Mouse (Mus musculus) v-Abl transformed pro-B cells (cell line): Measurements from ENCODE around the gene Dop1b.
"Not testable (repeated sequence)": the region's sequence is repeated elsewhere in the genome, so short reads cannot be mapped to it uniquely, and the experiment has no call there.

Experiments used
- in situ Hi-C, 2 experiments: fragments of 400-800 bp; cut with MboI; formaldehyde crosslinking; loops; one replicate each; pipeline ENCODE4 v1.15.1; 2025; ENCODE audit not compliant: unreplicated experiment in 2 of 2

The Dop1b gene

DNA sequence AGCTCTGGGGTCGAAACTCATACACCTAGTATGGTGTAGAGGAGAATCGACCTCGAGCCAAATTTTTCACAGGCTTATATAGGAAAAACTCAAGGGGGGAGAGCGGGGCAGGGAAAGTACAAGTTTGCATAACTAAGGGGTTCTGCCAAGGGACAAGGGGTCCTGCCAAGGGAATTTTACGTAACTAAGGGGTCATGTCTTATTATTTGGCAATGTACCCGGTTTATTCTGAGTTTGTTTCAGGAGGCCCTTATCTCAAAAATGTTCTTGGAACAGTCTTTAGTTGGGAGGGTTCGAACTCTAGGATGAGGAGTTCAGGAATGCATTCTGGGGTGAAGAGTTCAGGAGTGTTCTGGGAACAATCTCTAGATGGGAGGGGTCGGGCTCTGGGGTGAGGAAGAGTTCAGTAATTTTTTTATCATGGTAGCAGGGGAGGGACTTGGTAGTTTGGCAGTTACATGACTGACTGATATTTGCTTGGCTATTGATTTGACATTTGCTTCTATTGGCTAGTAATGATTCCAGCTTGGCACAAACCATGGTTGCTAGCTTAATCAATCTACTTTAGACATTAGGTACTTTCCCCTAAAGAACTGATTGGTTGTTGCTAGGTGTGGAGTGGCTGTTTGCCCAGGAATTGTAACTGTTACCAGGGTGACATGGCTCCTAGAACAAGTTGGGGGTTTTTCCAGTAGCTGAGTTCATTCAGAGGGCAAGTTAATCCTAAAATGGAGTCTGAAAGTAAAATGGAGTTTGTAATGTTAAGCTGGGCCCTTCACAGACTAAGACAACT is 110.9 kb downstream of the Dop1b start:
- in situ Hi-C loops = not testable (repeated sequence)

DNA sequence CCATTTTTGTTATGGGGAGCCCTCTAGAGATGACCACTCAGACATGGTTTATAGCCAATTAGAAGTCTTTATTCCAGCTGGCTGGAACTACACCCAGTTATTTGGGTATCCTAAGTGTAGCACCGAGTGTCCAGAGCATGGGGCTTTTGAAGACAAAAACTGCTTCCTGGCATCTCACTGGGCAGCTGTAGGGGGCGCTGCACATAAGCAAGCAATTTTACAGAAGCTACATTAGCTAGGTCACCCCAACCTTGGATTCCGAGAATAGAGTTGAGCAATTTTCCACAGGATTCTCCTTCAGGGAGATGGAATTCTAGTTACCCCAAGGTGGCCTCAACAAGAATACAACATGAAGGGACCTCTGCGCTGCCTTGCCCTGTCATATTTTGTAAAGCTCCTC is 113.1 kb downstream of the Dop1b start:
- in situ Hi-C loops = no loop called here

DNA sequence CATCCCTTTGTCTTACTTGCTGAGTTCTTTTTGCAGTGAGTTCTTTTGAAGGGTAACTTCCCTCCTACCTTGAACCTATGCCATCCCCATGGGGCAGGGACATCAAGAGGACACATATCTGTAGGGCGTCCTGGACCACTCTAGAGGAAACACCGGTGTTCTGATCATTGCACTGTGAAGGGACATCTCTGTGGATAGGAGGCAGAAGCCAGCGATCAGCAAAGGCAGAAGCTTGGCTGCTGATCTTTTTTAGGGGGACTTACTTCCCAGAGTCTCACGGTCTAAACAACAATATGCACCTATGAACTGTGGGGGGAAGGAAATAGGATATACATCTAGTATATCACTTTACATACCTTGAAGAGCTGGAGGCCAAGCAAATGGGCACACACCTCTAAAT is 113.8 kb downstream of the Dop1b start:
- in situ Hi-C loops = no loop called here

DNA sequence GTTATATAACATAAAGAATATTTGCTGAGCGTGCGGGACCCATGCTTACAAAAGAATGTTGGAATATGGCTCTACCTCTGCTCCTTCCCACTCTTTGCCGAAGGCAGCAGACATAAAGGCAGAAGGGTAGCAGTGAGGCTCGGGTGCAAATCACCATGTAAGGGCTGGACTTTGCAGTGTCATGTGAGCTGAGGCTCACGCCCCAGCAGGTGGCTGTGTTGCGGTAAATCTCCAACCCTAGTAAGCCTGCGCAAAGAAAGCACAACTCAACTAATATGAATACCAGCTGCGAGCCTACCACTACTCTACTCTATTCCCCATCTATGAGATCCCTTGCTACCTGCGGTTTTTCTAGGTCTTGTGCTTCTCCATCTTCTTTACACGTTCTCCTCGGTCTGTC is 114.3 kb downstream of the Dop1b start:
- in situ Hi-C loops = no loop called here

DNA sequence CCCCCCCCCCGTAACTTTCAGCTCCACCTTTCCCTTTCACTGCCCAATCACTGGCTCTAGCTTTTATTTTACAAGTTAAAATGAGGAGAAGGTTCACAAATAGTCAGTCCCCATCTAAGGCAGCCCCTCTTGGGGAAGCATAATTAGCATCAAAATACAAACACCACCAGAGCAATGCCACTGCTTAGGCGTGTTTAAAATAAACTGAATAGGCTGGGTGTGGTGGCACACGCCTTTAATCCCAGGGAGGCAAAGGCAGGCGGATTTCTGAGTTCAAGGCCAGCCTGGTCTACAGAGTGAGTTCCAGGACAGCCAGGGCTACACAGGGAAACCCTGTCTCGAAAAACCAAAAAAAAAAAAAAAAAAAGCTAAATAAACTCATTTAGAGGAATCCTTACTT is 114.8 kb downstream of the Dop1b start:
- in situ Hi-C loops = not testable (repeated sequence)

DNA sequence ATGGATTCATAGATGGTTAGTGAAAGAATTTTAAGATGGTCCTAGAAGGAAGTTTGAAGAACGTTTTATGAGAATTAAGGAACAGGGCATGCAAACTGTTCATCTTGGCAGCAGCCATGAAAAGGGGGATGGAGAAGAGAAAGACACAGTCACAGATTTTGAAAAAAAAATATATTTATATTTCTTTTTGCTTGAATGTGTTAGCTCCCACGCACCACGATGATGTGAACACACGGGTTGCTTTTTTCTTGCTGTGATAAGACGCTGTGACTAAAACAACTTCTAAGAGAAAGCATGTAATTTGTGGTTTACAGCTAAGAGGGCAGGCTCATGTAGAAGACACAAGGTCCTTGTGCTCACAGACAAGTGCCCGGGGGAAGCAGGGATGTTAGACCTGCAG is 115.2 kb downstream of the Dop1b start:
- in situ Hi-C loops = no loop called here

DNA sequence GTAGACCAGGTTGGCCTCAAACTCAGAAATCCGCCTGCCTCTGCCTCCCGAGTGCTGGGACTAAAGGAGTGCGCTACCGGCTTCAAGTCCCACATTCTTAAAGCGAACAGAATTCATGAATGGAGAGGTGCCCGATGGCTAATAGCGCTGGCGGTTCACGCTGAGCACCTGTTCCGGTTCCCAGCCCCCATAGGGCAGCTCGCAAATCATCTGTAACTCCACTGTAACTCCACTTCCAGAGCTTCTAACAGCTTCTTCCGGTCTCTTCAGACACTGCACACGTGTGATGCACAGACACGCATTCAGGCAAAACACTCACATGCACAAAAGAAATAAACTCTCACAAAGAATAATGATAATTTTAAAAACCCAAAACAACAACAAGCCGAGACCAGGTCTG is 117.8 kb downstream of the Dop1b start:
- in situ Hi-C loops = no loop called here

DNA sequence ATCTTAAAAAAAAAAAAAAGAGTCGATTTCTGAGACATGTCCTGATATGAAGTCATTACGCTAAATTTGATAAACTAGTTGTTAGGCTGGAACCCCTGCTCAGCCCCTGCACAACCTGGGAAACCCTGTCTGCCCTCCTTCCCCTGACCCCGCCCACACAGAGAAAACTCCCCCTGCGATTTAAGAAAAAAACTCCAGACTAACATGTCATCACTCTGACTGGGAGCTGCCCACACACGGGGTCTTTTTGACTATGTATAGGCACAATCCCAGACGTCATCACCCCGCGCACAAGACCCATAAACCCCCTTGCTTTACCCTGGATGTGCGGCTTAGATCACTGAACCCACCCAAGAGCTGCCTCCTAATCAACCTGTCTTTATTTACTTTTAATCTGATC is 118.4 kb downstream of the Dop1b start:
- in situ Hi-C loops = no loop called here

DNA sequence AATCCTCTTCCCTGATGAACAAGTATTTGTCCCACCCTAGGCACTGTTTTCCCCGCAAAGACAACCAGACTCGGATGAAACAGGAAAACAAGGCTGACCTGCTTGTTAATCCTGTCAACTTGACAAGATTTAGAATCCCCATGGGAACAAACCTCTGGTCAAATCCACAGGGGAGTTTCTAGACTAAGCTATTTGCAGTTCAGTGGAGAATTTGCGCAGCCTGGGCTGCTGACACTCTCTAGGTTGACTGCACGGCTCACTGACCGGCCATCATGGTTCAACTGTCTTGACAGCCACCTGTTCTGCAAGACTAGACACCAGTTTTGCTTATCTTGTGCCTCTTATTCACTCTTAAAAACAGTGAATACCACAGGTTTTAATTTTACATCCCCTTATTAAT is 119.2 kb downstream of the Dop1b start:
- in situ Hi-C loops = no loop called here

DNA sequence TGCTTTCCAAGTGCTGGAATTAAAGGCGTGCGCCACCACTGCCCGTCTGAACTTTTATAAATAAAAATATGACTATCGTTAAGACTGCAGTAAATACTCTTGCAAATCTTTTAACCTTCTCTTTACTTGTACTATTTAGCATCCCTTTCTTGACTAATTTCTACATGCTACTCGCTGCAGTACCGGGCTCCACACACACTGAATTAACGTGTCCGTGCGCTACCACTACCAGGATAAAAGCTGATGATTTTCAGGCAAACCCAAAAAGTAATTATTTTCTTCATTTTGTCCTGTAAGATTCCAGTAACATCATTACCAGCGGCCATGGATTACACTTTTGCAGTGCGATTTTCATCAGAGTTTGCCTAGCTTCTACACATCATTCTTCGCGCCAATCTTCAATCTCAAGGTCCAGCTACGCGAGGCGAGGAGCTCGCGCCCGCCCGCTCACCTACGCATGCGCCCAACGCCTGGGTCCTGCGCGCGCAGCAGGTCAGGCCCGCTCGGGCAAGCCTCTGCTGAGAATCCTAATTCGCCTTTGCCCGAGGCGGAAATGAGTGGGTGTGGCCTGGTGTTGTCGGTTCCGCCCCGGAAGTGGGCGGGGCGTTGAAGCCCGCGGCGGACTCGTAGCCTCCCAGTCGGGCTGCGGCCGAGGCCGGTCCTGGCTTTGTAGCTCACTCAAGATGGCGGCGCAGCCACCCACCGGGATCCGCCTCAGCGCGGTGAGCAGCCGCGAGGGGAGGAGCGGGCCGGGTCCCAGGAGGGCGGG is 120.1 kb downstream of the Dop1b start, which contains the start of gene Morc3:
Morc3 (plus strand) TSS at position 495 of the 769 bp plus-strand sequence.
- in situ Hi-C loops = no loop called here

DNA sequence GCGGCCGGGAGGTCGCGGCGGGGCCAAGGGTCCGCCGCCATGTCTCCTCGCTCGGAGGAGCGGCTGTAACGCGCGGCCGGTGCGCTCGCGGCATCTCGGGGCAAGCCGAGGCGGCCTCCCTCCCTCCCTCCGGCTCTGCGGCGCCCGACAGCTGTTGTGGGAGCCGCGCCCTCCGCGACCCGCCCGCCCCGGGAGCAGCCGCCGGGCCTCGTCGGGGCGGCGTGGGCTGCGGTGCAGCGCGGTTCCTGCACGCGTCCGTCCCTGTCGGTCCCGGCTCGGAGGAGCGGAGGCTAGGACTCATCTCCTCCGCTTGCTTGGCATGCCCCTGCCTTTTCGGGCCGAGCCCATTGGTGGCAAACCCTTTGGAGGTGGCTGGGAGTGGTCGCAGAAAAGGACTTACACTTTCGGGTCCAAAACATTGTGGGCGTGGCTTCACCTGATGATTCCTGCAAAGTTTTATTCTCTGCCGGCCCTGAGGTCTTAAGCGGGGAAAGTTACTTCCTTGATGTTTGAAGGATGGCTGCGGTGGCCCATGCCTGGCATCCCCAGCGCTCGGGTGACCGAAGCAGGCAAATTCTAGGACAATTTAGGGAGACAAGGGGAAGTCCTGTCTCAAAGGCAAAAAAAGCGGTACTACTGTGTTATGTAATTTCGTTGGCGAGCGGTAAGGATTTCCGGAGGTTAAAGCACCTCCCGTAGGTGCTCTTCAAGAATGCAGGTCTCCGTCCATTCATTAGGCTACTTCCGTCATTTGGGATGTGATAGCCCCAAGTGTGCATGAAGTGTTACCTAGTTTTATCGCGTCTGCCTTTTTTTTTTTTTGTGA is 121.0 kb downstream of the Dop1b start:
- in situ Hi-C loops = no loop called here

DNA sequence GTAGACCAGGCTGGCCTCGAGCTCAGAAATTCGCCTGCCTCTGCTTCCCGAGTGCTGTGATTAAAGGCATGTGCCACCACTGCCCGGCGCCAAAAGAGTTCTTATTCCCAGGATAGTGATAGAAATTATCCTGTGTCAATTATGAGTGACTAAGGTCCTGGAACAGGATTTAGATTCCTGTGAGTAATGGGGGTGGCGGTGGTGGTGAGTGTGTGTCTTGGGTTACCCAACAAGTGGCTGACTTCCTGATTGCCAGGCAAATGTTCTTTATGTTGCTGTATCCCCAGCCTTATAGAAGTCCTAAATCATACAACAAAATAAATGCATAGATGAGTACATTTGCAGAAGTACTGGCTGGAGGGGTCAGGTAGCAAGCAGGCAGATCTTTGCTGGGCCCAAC is 121.8 kb downstream of the Dop1b start:
- in situ Hi-C loops = no loop called here

DNA sequence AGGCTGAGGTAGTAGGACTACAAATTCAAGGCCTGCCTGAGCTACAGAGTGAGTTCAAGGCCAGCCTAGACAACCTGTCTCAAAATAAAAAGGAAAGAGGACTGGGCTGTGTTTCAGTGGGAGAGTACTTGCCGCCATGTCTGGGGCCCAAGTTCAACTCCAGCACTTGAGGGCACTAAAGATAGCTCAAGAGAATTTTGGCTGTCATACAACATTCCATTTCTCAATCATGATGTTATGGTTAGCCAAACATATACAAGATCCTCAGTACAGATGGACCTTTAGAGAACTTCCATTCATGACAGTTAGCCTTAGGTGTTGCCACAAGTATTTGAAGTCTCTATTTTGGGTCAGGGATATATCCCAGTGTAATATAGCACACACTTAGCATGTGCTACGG is 122.4 kb downstream of the Dop1b start:
- in situ Hi-C loops = no loop called here

DNA sequence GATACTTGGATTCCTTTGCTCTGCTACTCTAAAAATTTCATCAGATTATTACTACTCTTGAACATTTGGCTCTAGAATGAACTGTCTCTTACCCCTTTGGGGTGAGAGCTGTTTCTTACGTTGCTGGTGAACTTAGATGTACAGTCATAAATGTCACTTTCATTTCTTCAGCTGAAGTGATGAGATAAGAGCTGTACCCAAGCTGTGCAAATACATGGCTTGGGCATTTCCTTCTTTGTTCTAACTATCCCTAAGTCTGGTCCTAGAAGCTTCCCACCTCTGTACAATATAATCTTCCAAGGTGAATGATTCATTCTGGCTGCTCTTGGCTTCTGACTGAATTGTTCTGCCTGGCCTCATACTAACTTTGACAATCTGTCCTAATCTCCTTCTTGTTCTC is 127.3 kb downstream of the Dop1b start:
- in situ Hi-C loops = no loop called here

DNA sequence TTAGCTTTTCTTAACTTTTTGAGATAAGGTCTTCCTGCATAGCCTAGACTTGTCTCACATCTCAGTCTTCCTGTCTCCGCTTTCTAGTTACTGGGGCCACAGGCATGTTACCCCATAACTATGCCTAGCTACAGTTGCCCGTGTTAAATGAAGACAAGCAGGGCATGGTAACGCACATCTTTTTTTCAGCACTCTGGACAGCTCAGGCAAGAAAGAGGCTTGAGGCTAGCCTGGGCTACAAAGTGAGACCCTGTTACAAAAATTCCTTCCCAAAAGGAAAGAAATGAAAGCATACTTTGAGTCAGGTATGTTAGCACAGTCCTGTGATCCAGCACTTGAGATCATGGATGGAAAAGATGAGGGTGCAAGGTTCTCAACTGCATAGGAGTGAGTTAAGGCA is 138.8 kb downstream of the Dop1b start:
- in situ Hi-C loops = no loop called here

DNA sequence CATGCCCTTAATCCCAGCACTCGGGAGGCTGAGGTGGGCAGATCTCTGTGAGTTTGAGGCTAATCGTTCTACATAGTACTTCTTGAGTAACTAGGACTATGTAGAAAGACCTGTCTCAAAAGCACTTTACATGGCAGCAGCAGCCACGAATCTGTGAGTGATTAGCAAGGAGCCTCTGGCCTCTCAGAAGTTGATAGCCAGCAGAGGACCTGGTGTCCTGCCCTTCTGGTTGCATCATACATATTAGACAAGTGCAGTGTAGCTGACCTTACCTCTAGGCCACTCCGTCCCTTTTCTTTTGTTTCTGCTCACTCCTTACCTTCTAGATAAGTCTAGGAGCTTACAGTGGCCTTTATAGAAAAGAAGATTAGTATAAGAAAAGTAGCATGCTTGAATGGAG is 148.3 kb downstream of the Dop1b start:
- in situ Hi-C loops = no loop called here
